Mouse (Mus musculus) embryonic facial prominence, embryonic 15.5 days (tissue): ENCODE data around the gene Dao. TPM values are rescaled to one million over a fixed set of nuclear protein-coding genes. Genes with fewer than 3 reads are reported as not detected.
A peak's percentile ranks its signal among the peaks of the same experiment; 100 is the strongest.

Source experiments
- ATAC-seq: fragments of 200-750 bp; cut with Nextera tagmentation; 2 replicates; pipeline ENCODE4 v1.8.0; 2017; ENCODE audit warnings: low read depth, moderate TSS enrichment; ENCODE audit not compliant: insufficient number of reproducible peaks, low FRiP score, low TSS enrichment
- H3K27ac ChIP-seq: fragments of 300-500 bp; sonication (generic); replicated peaks from 2 replicates; pipeline ENCODE4 v1.5.1; 2015; ENCODE audit warnings: mild to moderate bottlenecking, inconsistent platforms
- H3K27me3 ChIP-seq: fragments of 300-500 bp; sonication (generic); 2 replicates; pipeline ENCODE4 v1.6.1; 2015; ENCODE audit warnings: inconsistent platforms
- H3K36me3 ChIP-seq: fragments of 300-500 bp; sonication (generic); 2 replicates; pipeline ENCODE4 v1.6.1; 2015; ENCODE audit warnings: mild to moderate bottlenecking, inconsistent platforms
- H3K4me1 ChIP-seq: fragments of 300-500 bp; sonication (generic); 2 replicates; pipeline ENCODE4 v1.6.1; 2015; ENCODE audit warnings: inconsistent platforms
- H3K4me2 ChIP-seq: fragments of 300-500 bp; sonication (generic); replicated peaks from 2 replicates; pipeline ENCODE4 v1.6.1; 2015; ENCODE audit warnings: mild to moderate bottlenecking, inconsistent platforms
- H3K4me3 ChIP-seq: fragments of 300-500 bp; sonication (generic); replicated peaks from 2 replicates; pipeline ENCODE4 v1.5.1; 2015; ENCODE audit warnings: mild to moderate bottlenecking, inconsistent platforms
- H3K9ac ChIP-seq: fragments of 300-500 bp; sonication (generic); 2 replicates; pipeline ENCODE4 v1.6.1; 2015; ENCODE audit warnings: inconsistent platforms
- H3K9me3 ChIP-seq: fragments of 300-500 bp; sonication (generic); replicated peaks from 2 replicates; pipeline ENCODE4 v1.6.1; 2016; ENCODE audit warnings: inconsistent platforms
- WGBS: fragments of 180-500 bp; shearing (Covaris S2); methylation state at CpG from one replicate; pipeline ENCODE4 v1.1.7; 2015; 5-methylcytosine and 5-hydroxymethylcytosine counted together
- polyA plus RNA-seq: library from polyadenylated mRNA; unstranded; fragments of >200 nt; fragmentation: Nextera tagmentation; extraction: Ambion mirVana; gene quantifications from 2 replicates; pipeline ENCODE4 v1.2.1, GENCODE M21; 2015

Gene Dao
- polyA plus RNA-seq, 1 experiment from 2014 or later: not detected

DNA sequence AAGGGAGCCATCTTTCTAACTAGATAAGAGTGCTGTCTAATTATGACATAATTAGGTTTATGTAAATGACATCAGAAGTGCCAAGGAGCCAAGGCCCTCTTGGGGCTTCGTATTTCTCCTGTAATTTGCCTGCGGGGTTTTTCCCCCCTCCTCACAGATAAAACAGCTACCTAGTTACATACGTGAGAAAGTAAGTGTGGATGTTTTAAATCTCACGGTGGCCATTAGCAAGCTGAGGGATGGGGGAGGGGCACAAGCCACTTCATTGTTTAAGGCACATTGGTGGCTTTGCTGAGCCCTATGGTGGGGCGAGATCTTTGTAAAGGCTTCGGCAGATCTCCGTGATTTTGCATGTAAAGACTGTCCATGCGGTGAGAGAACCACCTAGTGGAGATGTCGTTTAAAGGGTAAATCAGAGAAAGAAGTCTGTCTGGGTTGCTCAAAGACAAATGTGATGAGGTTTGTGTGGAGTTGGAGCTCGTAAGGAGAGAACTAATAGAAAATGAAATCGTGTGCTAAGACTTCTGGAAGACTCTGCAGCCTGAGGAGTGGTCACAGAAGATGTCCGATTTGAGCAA lies 45.3 kb downstream of the Dao start:
- Histone ChIP-seq H3K9me3 (no peaks in the 10 kb centered on the region), H3K4me2 (no peak overlapping the region), H3K27ac (no peak overlapping the region), H3K4me3 (no peak overlapping the region), H3K9ac (no peak overlapping the region), H3K36me3 (no peaks in the 10 kb centered on the region), H3K4me1 (0 out of 2 replicates have a peak, but pooled peaks cover 9% of the 10 kb centered on the region), H3K27me3 (0 out of 2 replicates have a peak, but pooled peaks cover 2% of the 10 kb centered on the region)
- no peak for ATAC-seq
- WGBS: 52% methylated on average over 12 of the region's 12 CpGs

GRCm38 (mm10) chr5:114052246-114052761 lies 48.8 kb downstream of the Dao start:
- H3K36me3 ChIP-seq: no peaks in the 10 kb centered on the region
- no peak overlapping the region for H3K9ac ChIP-seq
- H3K4me3 ChIP-seq: peak overlapping the region; percentile 21
- WGBS: 24% methylated on average over 9 of the region's 9 CpGs
- peak; percentile 59; the same call in 1 of the 2 replicates for ATAC-seq
- 0 out of 2 replicates have a peak overlapping the region, but pooled peaks have one; percentile 0 for H3K27ac ChIP-seq
- 0 out of 2 replicates have a peak, but pooled peaks cover 9% of the 10 kb centered on the region for H3K4me1 ChIP-seq
- H3K4me2 ChIP-seq: peak overlapping the region; percentile 35
- H3K9me3 ChIP-seq: no peaks in the 10 kb centered on the region
- 0 out of 2 replicates have a peak, but pooled peaks cover 2% of the 10 kb centered on the region for H3K27me3 ChIP-seq

- no peak for ATAC-seq
- Histone ChIP-seq H3K36me3 (no peaks in the 10 kb centered on the region), H3K4me2 (no peak overlapping the region), H3K4me3 (no peak overlapping the region), H3K27ac (no peak overlapping the region), H3K9me3 (no peaks in the 10 kb centered on the region), H3K27me3 (no peaks in the 10 kb centered on the region), H3K4me1 (0 out of 2 replicates have a peak, but pooled peaks cover 6% of the 10 kb centered on the region), H3K9ac (no peak overlapping the region)
- WGBS: 68% methylated on average over 9 of the region's 9 CpGs
These were observed 53.7 kb downstream of the Dao start for GRCm38 (mm10) chr5:114057129-114057731.

GRCm38 (mm10) chr5:114061675-114062074 lies 58.2 kb downstream of the Dao start:
- no peaks in the 10 kb centered on the region for H3K9me3 ChIP-seq
- no peaks in the 10 kb centered on the region for H3K36me3 ChIP-seq
- H3K4me2 ChIP-seq: no peak overlapping the region
- no peaks in the 10 kb centered on the region for H3K27me3 ChIP-seq
- no peak overlapping the region for H3K9ac ChIP-seq
- H3K4me3 ChIP-seq: no peak overlapping the region
- no peak for ATAC-seq
- no peaks in the 10 kb centered on the region for H3K4me1 ChIP-seq
- no peak overlapping the region for H3K27ac ChIP-seq
- WGBS: 50% methylated on average over 7 of the region's 7 CpGs

DNA sequence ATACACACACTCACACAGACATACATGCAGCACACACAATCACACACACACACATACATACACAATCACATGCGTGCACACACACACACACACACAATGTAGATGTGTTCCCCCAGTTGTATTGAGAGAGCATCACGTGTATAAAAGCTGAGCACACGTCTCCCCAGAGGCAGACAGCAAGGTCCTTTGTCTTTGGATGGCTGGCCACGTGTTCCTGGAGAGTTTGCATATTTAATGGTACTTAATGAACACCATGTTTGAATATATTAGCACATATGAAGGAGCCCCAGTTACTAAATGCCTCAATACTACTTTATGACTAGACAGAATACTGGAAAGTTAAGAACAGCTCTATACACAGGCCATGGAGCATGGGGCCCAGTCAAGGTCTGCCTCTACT lies 60.5 kb downstream of the Dao start:
- no peak overlapping the region for H3K27ac ChIP-seq
- no peaks in the 10 kb centered on the region for H3K4me1 ChIP-seq
- WGBS: 61% methylated on average over 4 of the region's 4 CpGs
- H3K4me3 ChIP-seq: no peak overlapping the region
- no peak for ATAC-seq
- no peak overlapping the region for H3K9ac ChIP-seq
- no peak overlapping the region for H3K4me2 ChIP-seq
- H3K9me3 ChIP-seq: no peaks in the 10 kb centered on the region
- H3K36me3 ChIP-seq: no peaks in the 10 kb centered on the region
- no peaks in the 10 kb centered on the region for H3K27me3 ChIP-seq

GRCm38 (mm10) chr5:114065161-114065560 lies 61.7 kb downstream of the Dao start, which contains the start of gene Usp30:
Usp30 (plus strand) TSS chr5:114065461.
- Histone ChIP-seq H3K4me3 (no peak within 1 kb of the TSS), H3K36me3 (no peaks in the 10 kb centered on the region), H3K4me1 (no peaks in the 10 kb centered on the region), H3K9ac (no peak within 1 kb of the TSS), H3K9me3 (no peaks in the 10 kb centered on the region), H3K27me3 (no peaks in the 10 kb centered on the region), H3K4me2 (no peak within 1 kb of the TSS), H3K27ac (no peak within 1 kb of the TSS)
- ATAC-seq: no peak
- 91% methylated on average over 6 of the region's 6 CpGs for WGBS

DNA sequence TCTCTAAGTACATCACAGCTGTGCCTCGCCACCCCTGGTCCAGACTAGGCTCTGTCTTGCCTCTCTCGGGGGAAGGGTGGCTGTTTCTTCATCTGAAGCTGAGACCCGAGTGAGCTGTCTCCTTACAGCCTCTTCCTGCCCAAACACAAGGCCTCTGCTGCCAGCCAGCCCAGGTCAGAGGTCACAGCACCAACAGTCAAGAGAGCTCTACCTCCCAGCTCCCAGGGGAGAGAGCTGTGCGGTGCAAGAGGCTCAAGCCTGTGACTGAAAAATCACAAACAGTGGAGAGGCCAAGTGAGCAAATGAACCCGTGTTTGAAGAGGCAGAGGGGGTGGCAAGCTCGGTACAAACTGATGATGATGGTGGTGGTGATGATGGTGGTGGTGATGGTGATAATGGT lies 63.1 kb downstream of the Dao start:
- no peaks in the 10 kb centered on the region for H3K4me1 ChIP-seq
- no peaks in the 10 kb centered on the region for H3K36me3 ChIP-seq
- H3K9ac ChIP-seq: no peak overlapping the region
- H3K4me3 ChIP-seq: no peak overlapping the region
- H3K27me3 ChIP-seq: no peaks in the 10 kb centered on the region
- no peak overlapping the region for H3K27ac ChIP-seq
- no peaks in the 10 kb centered on the region for H3K9me3 ChIP-seq
- ATAC-seq: no peak
- no peak overlapping the region for H3K4me2 ChIP-seq
- 27% methylated on average over 6 of the region's 6 CpGs for WGBS

GRCm38 (mm10) chr5:114067543-114067942 lies 64.0 kb downstream of the Dao start:
- no peaks in the 10 kb centered on the region for H3K4me1 ChIP-seq
- no peak overlapping the region for H3K9ac ChIP-seq
- no peaks in the 10 kb centered on the region for H3K27me3 ChIP-seq
- no peak overlapping the region for H3K4me3 ChIP-seq
- ATAC-seq: no peak
- H3K36me3 ChIP-seq: no peaks in the 10 kb centered on the region
- WGBS: 72% methylated on average over 9 of the region's 9 CpGs
- no peak overlapping the region for H3K27ac ChIP-seq
- H3K4me2 ChIP-seq: no peak overlapping the region
- no peaks in the 10 kb centered on the region for H3K9me3 ChIP-seq

DNA sequence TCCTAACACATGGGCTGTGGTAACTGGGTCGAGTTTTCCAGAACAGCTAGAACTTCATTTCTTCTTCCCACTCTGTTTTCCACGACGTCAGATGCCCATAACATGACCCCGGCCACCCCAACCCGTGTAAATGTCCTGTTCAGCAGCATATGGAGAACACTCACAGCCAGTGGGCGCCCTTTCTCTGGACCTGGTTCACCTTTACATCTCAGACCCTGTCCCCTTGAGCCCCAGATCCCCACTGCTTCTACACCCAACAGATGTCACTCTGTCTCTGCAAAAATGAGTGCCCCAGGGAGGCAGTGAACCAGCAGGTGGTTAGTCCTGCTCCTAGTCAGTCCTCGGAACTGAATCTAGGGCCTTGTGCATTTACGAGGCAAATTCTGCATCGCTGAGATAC lies 64.5 kb downstream of the Dao start:
- H3K9me3 ChIP-seq: no peaks in the 10 kb centered on the region
- 70% methylated on average over 9 of the region's 9 CpGs for WGBS
- no peaks in the 10 kb centered on the region for H3K36me3 ChIP-seq
- no peaks in the 10 kb centered on the region for H3K27me3 ChIP-seq
- H3K9ac ChIP-seq: no peak overlapping the region
- ATAC-seq: no peak
- no peaks in the 10 kb centered on the region for H3K4me1 ChIP-seq
- no peak overlapping the region for H3K27ac ChIP-seq
- no peak overlapping the region for H3K4me3 ChIP-seq
- no peak overlapping the region for H3K4me2 ChIP-seq

DNA sequence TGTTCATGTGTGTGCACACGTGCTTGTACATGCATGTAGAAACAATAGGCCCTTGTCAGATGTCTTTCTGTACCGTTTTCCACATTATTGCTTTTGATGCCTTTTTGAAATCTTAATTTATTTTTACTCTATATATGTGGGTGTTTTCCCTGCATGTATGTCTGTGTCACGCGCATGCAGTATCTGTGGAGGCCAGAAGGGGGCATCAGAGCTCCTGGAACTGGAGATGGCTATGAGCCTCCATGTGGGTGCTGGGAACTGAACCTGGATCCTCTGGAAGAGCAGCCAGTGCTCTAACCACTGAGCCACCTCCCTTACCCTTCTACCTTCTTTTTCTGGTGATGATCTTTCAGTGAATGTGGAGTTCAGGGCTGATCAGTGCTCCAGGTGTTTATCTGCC lies 67.4 kb downstream of the Dao start:
- Histone ChIP-seq H3K36me3 (no peaks in the 10 kb centered on the region), H3K4me1 (no peaks in the 10 kb centered on the region), H3K4me2 (no peak overlapping the region), H3K27ac (no peak overlapping the region), H3K4me3 (no peak overlapping the region), H3K9ac (no peak overlapping the region), H3K9me3 (no peaks in the 10 kb centered on the region), H3K27me3 (no peaks in the 10 kb centered on the region)
- no peak for ATAC-seq
- WGBS: 84% methylated on average over 4 of the region's 4 CpGs

GRCm38 (mm10) chr5:114072262-114072661 lies 68.8 kb downstream of the Dao start:
- no peaks in the 10 kb centered on the region for H3K9me3 ChIP-seq
- ATAC-seq: no peak
- no peaks in the 10 kb centered on the region for H3K36me3 ChIP-seq
- no peak overlapping the region for H3K4me3 ChIP-seq
- H3K4me1 ChIP-seq: no peaks in the 10 kb centered on the region
- 46% methylated on average over 2 of the region's 2 CpGs for WGBS
- no peak overlapping the region for H3K27ac ChIP-seq
- no peaks in the 10 kb centered on the region for H3K27me3 ChIP-seq
- no peak overlapping the region for H3K9ac ChIP-seq
- H3K4me2 ChIP-seq: no peak overlapping the region
